Mouse (Mus musculus) cerebellum, postnatal 4 days (tissue): ENCODE data around the gene Tuba1c.
"Not testable (repeated sequence)": the region's sequence is repeated elsewhere in the genome, so short reads cannot be mapped to it uniquely, and the experiment has no call there.

Source experiments
- DNase-seq, 2 experiments: peaks; one replicate each; pipeline ENCODE4 v3.0.0; 2022; ENCODE audit warnings: low spot score in 2 of 2, mixed read lengths in 1 of 2

The Tuba1c gene

DNA sequence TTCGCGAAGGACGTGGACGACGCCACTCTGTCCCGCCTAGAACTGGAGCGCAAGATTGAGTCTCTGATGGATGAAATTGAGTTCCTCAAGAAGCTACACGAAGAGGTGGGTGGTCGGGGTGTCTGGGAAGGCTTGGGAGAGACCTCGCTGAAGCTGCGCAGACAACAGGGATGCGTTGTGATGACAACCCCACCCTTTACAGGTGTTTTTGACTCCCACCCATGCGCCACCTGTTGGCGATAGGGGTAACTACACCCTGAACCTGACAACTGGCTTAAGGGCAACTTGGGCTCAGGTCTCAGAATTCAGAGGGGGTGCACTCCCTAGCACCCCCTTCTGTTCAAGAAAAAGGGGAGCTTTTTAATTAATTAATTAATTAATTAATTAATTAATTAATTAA, 26.6 kb downstream of the Tuba1c start:
- DNase-seq: peak in 1 of 2 experiments; percentile 25

DNA sequence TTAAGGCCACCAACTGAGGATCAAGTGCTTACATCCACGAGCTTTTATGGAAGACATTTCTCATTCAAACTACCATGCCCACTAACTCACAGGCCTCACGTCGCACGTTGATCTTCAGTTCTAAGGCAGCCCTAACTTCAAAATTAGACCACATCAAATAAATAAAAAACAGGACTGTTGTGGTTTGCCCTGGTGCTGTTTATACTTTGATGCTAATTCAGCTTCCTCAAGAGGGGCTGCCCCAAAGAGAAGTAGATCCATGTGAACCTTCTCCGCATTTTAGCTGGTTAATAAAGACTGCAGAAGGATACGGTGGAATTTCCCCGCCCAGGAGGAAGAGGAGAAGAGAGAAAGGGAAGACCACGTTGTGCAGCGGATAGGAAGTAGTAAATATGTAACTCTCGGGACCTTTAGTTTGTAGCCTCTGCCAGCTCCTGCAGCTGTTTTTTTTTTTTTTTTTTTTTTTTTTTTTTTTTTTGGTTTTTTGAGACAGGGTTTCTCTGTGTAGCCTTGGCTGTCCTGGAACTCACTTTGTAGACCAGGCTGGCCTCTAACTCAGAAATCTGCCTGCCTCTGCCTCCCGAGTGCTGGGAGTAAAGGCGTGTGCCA, 36.0 kb downstream of the Tuba1c start:
- no peak for DNase-seq

DNA sequence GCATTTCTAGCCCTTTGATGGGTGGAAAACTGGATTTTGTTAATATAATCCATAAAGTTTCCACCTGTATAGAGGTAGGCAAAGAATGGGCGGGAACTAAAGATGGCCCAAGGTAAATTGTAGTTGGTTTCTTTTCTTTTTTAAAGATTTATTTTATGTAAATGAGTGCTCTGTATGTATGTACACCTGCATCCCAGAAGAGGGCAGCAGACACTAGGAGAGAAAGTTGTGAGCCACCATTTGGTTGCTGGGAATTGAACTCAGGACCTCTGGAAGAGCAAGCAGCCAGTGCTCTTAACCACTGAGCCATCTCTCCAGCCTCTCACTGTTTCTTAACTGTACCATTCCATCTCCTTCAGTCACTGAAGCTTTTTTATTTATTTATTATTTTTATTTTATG, 42.3 kb downstream of the Tuba1c start:
- DNase-seq: no peak

GRCm38 (mm10) chr15:99074019-99074599, 44.4 kb downstream of the Tuba1c start, which contains the start of gene Troap:
Gene Troap, plus strand, starts transcription at chr15:99074575.
- DNase-seq: no peak

- DNase-seq: peak; percentile 96 to 98
Measured at GRCm38 (mm10) chr15:99074600-99075333, 45.1 kb downstream of the Tuba1c start.

GRCm38 (mm10) chr15:99076011-99076410, 46.3 kb downstream of the Tuba1c start:
- not testable (repeated sequence) for DNase-seq

GRCm38 (mm10) chr15:99078181-99078910, 48.7 kb downstream of the Tuba1c start:
- DNase-seq: no peak

DNA sequence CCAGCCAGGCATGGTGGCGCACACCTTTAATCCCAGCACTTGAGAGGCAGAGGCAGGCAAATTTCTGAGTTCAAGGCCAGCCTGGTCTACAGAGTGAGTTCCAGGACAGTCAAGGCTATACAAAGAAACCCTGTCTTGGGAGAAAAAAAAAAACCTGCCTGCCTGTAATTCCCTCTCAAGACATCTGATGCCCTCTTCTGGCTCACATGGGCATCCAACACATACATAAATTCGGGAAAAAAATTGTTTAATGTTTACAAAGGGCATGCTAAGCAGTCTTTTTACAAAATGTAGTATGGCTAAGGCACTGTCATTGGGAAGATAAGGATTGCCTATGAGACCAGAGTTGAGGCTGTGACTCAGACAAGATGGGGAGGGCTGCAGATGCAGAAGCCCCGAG, 50.1 kb downstream of the Tuba1c start:
- no peak for DNase-seq

- DNase-seq: no peak
Measured at GRCm38 (mm10) chr15:99082322-99082721, 52.6 kb downstream of the Tuba1c start.

- no peak for DNase-seq
Measured at GRCm38 (mm10) chr15:99082840-99083239, 53.1 kb downstream of the Tuba1c start.

DNA sequence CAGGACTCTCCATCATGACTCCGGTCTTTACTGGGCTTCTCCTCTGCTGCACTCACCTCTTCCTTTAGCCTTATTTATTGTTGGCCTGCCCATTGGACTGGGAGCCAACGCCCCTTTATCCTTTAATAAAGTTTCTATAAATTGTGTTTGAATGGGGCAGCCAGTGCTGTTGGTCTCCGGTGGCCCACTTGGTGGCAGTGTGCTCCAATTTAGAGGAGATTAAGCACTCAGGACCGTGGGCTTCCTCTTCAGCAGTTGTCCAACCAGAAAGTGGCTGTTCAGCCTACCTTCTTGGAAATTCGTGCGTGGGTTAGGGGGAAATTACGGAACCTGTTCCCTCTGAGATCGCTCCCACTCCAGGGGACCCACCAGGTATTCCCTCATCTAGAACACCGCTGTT, 53.6 kb downstream of the Tuba1c start:
- no peak for DNase-seq

DNA sequence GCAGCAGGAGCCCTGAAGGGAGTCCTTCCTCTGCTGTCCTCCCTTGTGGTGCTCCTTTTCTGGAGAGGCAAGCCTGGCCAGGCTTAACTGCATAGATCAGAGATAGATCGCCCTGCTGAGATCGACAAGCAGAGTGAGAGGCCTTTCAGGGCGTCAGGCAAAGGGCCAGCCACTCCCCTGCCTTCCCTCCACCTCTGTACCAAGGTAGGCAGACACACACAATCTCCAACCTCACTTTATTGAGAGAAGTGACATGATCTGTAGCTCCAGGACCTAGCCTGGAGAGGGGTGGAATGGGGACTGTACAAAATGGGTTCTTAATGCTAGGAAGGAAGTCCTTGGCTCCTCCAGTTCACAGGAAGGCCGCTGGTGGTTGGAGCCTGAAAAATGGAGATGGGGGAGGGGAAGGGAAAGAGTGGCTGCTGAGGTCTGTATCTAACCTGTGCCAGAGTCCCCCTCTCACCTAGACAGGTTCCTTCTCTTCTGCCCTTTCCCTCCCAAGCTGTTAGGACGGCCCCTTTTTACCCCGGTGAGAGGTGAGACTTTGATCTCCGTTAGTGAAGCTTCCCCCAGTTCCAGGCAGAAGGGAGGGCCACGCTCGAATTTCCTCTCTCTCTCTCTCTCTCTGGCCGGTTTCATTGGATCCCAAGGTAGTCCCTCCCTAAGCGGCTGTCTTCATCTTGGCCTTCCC, 54.3 kb downstream of the Tuba1c start:
- no peak for DNase-seq

GRCm38 (mm10) chr15:99084618-99085017, 54.9 kb downstream of the Tuba1c start:
- DNase-seq: no peak

GRCm38 (mm10) chr15:99085997-99086396, 56.3 kb downstream of the Tuba1c start:
- no peak for DNase-seq

- DNase-seq: no peak
Measured at GRCm38 (mm10) chr15:99087253-99088075, 57.8 kb downstream of the Tuba1c start, which contains the start of gene C1ql4. Gene C1ql4, minus strand, starts transcription at chr15:99087817.
